Mouse (Mus musculus): Measurements from ENCODE around the gene Lck. TPM values are rescaled to one million over a fixed set of nuclear protein-coding genes. Genes with fewer than 3 reads are reported as not detected.

Gene Lck
- polyA plus RNA-seq, 1 experiment, result 1.5 TPM

- H3K4me3 ChIP-seq (ENCODE audit: insufficient read depth, poor library complexity, severe bottlenecking), result no peak overlapping the region
- H3K79me3 ChIP-seq (ENCODE audit: low read depth), result no peaks in the 10 kb centered on the region
- H3K36me3 ChIP-seq (ENCODE audit: control insufficient read depth, insufficient read depth), result no peaks in the 10 kb centered on the region
- no peak overlapping the region for H3ac ChIP-seq (ENCODE audit: control insufficient read depth, insufficient read length, low read depth)
- TF ChIP-seq CEBPB (IDR thresholded peaks at IDR 0.05; ENCODE audit: low read depth) (no peak), MAX (IDR thresholded peaks at IDR 0.05) (no peak), FOSL1 (IDR thresholded peaks at IDR 0.05; ENCODE audit: insufficient read depth, low read length, poor library complexity, severe bottlenecking) (no peak), USF1 (IDR thresholded peaks at IDR 0.05; ENCODE audit: low read depth) (no peak), MYOG (IDR thresholded peaks at IDR 0.05; ENCODE audit: control insufficient read depth, extremely low read depth, insufficient read length) (no peak), CTCF (IDR thresholded peaks at IDR 0.05; ENCODE audit: control insufficient read depth, insufficient read depth, insufficient read length) (no peak), MYOD1 (IDR thresholded peaks at IDR 0.05; ENCODE audit: control insufficient read depth, insufficient read length, low read depth) (no peak)
- no peaks in the 10 kb centered on the region for H3K79me2 ChIP-seq (ENCODE audit: control insufficient read depth, insufficient read depth)
- H3K27me3 ChIP-seq (ENCODE audit: control insufficient read depth, insufficient read depth, insufficient read length), result peaks cover 1% of the 10 kb centered on the region
Observed at GRCm38 (mm10) chr4:129502901-129503444, 70.5 kb downstream of the Lck start.

- Histone ChIP-seq H3K36me3 (ENCODE audit: control insufficient read depth, insufficient read depth) (no peaks in the 10 kb centered on the region), H3ac (ENCODE audit: control insufficient read depth, insufficient read length, low read depth) (no peak overlapping the region), H3K27me3 (ENCODE audit: control insufficient read depth, insufficient read depth, insufficient read length) (peaks cover 4% of the 10 kb centered on the region), H3K4me3 (ENCODE audit: insufficient read depth, poor library complexity, severe bottlenecking) (no peak overlapping the region), H3K79me3 (ENCODE audit: low read depth) (no peaks in the 10 kb centered on the region), H3K79me2 (ENCODE audit: control insufficient read depth, insufficient read depth) (no peaks in the 10 kb centered on the region)
- no peak for TF ChIP-seq FOSL1 (IDR thresholded peaks at IDR 0.05; ENCODE audit: insufficient read depth, low read length, poor library complexity, severe bottlenecking)
- no peak for TF ChIP-seq USF1 (IDR thresholded peaks at IDR 0.05; ENCODE audit: low read depth)
- TF ChIP-seq CTCF (IDR thresholded peaks at IDR 0.05; ENCODE audit: control insufficient read depth, insufficient read depth, insufficient read length), result no peak
- TF ChIP-seq MYOG (IDR thresholded peaks at IDR 0.05; ENCODE audit: control insufficient read depth, extremely low read depth, insufficient read length), result no peak
- no peak for TF ChIP-seq MAX (IDR thresholded peaks at IDR 0.05)
- no peak for TF ChIP-seq MYOD1 (IDR thresholded peaks at IDR 0.05; ENCODE audit: control insufficient read depth, insufficient read length, low read depth)
- TF ChIP-seq CEBPB (IDR thresholded peaks at IDR 0.05; ENCODE audit: low read depth), result no peak
Observed at GRCm38 (mm10) chr4:129502327-129502888, 71.0 kb downstream of the Lck start.

DNA sequence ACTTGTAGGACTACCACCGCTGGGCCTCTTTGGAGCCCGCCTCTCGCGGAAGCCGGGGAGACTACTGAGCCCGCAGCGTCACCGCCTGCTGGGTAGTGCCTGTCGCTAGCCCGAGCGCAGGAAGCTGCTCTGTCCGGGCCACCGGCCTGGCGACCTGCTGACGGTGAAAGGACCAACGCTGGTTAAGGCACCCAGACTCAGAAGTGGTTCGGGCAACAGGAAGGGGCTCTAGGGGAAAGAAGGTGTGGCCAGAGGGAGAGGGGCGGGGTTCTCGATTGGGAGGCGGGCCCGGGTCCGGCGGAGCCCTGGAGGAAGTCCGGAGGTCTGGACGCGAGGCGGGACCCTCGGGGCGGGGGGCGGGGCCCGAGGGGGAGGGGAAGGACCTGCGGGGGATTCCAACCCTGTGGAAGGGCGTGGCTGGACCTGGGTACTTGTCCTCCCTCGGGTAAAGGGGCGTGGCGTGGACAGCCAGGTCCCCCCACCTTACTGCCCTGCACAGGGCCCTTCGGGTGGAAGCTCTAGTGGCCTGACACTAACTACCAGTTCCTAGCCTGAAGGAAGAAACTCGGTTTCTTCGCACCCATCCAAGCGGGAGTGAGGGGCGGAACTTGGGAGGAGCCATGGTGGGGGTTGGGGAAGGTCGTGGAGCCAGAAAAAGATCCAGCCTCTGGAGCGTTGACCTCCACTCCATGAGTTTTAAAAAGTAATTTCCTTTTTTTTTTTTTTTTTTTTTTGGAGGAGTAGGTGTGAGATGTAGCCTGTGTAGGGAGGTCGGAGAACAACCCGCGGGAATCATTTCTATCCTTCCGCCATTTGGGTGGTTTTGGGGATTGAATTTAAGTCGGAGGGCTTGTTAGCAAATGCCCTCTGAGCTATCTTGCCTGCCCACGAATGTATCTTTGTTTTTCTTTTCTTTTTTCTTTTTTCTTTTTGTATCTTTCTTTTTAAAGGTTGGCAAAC lies 72.6 kb downstream of the Lck start:
- Histone ChIP-seq H3K27me3 (ENCODE audit: control insufficient read depth, insufficient read depth, insufficient read length) (peaks cover 4% of the 10 kb centered on the region), H3K79me3 (ENCODE audit: low read depth) (no peaks in the 10 kb centered on the region), H3K4me3 (ENCODE audit: insufficient read depth, poor library complexity, severe bottlenecking) (no peak overlapping the region), H3K36me3 (ENCODE audit: control insufficient read depth, insufficient read depth) (no peaks in the 10 kb centered on the region), H3K79me2 (ENCODE audit: control insufficient read depth, insufficient read depth) (no peaks in the 10 kb centered on the region), H3ac (ENCODE audit: control insufficient read depth, insufficient read length, low read depth) (no peak overlapping the region)
- TF ChIP-seq MAX (IDR thresholded peaks at IDR 0.05) (no peak), MYOG (IDR thresholded peaks at IDR 0.05; ENCODE audit: control insufficient read depth, extremely low read depth, insufficient read length) (no peak), USF1 (IDR thresholded peaks at IDR 0.05; ENCODE audit: low read depth) (no peak), CTCF (IDR thresholded peaks at IDR 0.05; ENCODE audit: control insufficient read depth, insufficient read depth, insufficient read length) (no peak), FOSL1 (IDR thresholded peaks at IDR 0.05; ENCODE audit: insufficient read depth, low read length, poor library complexity, severe bottlenecking) (no peak), MYOD1 (IDR thresholded peaks at IDR 0.05; ENCODE audit: control insufficient read depth, insufficient read length, low read depth) (no peak), CEBPB (IDR thresholded peaks at IDR 0.05; ENCODE audit: low read depth) (no peak)

DNA sequence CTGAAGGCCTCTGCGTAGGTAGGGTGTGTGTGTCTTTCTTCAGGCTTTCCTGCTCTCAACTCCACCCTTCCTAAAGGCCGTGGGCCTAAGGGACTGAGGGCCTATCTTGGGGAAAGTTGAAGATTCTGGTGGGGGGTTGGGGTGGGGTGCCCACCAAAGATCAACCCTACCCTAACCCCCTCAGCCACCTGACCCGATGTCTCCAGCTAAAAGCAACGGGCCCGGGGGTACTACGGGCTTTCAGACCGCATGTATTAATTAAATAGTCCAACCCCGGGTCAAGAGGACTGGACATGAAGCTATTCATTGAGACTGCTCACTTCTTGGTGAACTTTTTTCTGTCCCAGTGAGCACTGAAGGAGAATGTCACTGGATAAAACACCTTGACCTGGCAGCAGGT lies 73.4 kb downstream of the Lck start:
- Histone ChIP-seq H3K27me3 (ENCODE audit: control insufficient read depth, insufficient read depth, insufficient read length) (peaks cover 4% of the 10 kb centered on the region), H3K79me2 (ENCODE audit: control insufficient read depth, insufficient read depth) (no peaks in the 10 kb centered on the region), H3K36me3 (ENCODE audit: control insufficient read depth, insufficient read depth) (no peaks in the 10 kb centered on the region), H3K79me3 (ENCODE audit: low read depth) (no peaks in the 10 kb centered on the region), H3ac (ENCODE audit: control insufficient read depth, insufficient read length, low read depth) (no peak overlapping the region), H3K4me3 (ENCODE audit: insufficient read depth, poor library complexity, severe bottlenecking) (no peak overlapping the region)
- TF ChIP-seq MYOG (IDR thresholded peaks at IDR 0.05; ENCODE audit: control insufficient read depth, extremely low read depth, insufficient read length) (no peak), CEBPB (IDR thresholded peaks at IDR 0.05; ENCODE audit: low read depth) (no peak), CTCF (IDR thresholded peaks at IDR 0.05; ENCODE audit: control insufficient read depth, insufficient read depth, insufficient read length) (no peak), USF1 (IDR thresholded peaks at IDR 0.05; ENCODE audit: low read depth) (no peak), FOSL1 (IDR thresholded peaks at IDR 0.05; ENCODE audit: insufficient read depth, low read length, poor library complexity, severe bottlenecking) (no peak), MYOD1 (IDR thresholded peaks at IDR 0.05; ENCODE audit: control insufficient read depth, insufficient read length, low read depth) (no peak), MAX (IDR thresholded peaks at IDR 0.05) (no peak)

DNA sequence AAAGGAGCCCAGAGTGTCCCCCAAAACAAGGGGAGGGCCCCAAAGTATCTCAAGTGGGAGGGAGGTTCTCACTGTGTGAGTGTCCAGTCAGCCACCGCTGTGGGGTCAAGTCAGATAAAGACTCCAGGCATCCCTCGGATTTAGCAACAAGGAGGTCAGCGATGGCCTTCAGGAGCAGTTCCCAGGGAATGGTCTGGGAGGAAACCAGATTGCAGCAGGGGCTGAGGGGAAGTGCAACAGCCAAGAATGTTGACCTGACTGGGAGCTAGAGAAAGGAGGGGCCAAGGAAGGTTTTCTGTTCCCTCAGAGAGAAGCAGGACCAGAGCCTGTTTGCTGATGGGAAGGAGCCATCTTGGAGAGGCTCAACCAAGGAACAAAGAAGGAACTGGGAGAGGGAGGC lies 74.5 kb downstream of the Lck start:
- TF ChIP-seq USF1 (IDR thresholded peaks at IDR 0.05; ENCODE audit: low read depth), result no peak
- no peak for TF ChIP-seq MAX (IDR thresholded peaks at IDR 0.05)
- TF ChIP-seq MYOG (IDR thresholded peaks at IDR 0.05; ENCODE audit: control insufficient read depth, extremely low read depth, insufficient read length), result no peak
- no peak for TF ChIP-seq CTCF (IDR thresholded peaks at IDR 0.05; ENCODE audit: control insufficient read depth, insufficient read depth, insufficient read length)
- TF ChIP-seq CEBPB (IDR thresholded peaks at IDR 0.05; ENCODE audit: low read depth), result no peak
- TF ChIP-seq MYOD1 (IDR thresholded peaks at IDR 0.05; ENCODE audit: control insufficient read depth, insufficient read length, low read depth), result no peak
- TF ChIP-seq FOSL1 (IDR thresholded peaks at IDR 0.05; ENCODE audit: insufficient read depth, low read length, poor library complexity, severe bottlenecking), result no peak
- peaks cover 4% of the 10 kb centered on the region for H3K27me3 ChIP-seq (ENCODE audit: control insufficient read depth, insufficient read depth, insufficient read length)
- no peak overlapping the region for H3K4me3 ChIP-seq (ENCODE audit: insufficient read depth, poor library complexity, severe bottlenecking)
- H3K36me3 ChIP-seq (ENCODE audit: control insufficient read depth, insufficient read depth), result no peaks in the 10 kb centered on the region
- no peaks in the 10 kb centered on the region for H3K79me3 ChIP-seq (ENCODE audit: low read depth)
- H3ac ChIP-seq (ENCODE audit: control insufficient read depth, insufficient read length, low read depth), result no peak overlapping the region
- H3K79me2 ChIP-seq (ENCODE audit: control insufficient read depth, insufficient read depth), result no peaks in the 10 kb centered on the region

Small RNA genes within 50 kb of the gene (microRNA-seq; reads per million reads assigned to microRNA genes)
- not detected for gene Mir8119 (ENCODE audit: borderline microRNAs expressed)

Other genes starting within 250 kb of the Lck start
- 195 TPM for gene Rbbp4, start 238.3 kb downstream of the Lck start, polyA plus RNA-seq (2012; fragmentation: generic; extraction: Trizol)
- gene Zbtb8os, start 237.9 kb downstream of the Lck start, polyA plus RNA-seq (2012; fragmentation: generic; extraction: Trizol), result 31.2 TPM
- gene Zbtb8a, start 195.5 kb downstream of the Lck start, polyA plus RNA-seq (2012; fragmentation: generic; extraction: Trizol), result 4.6 TPM
- not detected for gene Zbtb8b, start 132.8 kb downstream of the Lck start, polyA plus RNA-seq (2012; fragmentation: generic; extraction: Trizol)
- gene Bsdc1, start 112.1 kb downstream of the Lck start, polyA plus RNA-seq (2012; fragmentation: generic; extraction: Trizol), result 11.8 TPM
- not detected for gene Tssk3, start 82.6 kb downstream of the Lck start, polyA plus RNA-seq (2012; fragmentation: generic; extraction: Trizol)
- not detected for gene Fam229a, start 82.5 kb downstream of the Lck start, polyA plus RNA-seq (2012; fragmentation: generic; extraction: Trizol)
- gene Marcksl1, start 60.1 kb downstream of the Lck start, polyA plus RNA-seq (2012; fragmentation: generic; extraction: Trizol), result 148 TPM
- 96.7 TPM for gene Hdac1, start 30.9 kb downstream of the Lck start, polyA plus RNA-seq (2012; fragmentation: generic; extraction: Trizol)
- 0.27 TPM for gene Fam167b, start 4.9 kb upstream of the Lck start, polyA plus RNA-seq (2012; fragmentation: generic; extraction: Trizol)
- 416 TPM for gene Eif3i, start 27.0 kb upstream of the Lck start, polyA plus RNA-seq (2012; fragmentation: generic; extraction: Trizol)
- gene Tmem234, start 27.0 kb upstream of the Lck start, polyA plus RNA-seq (2012; fragmentation: generic; extraction: Trizol), result 218 TPM
- gene Dcdc2b, start 40.6 kb upstream of the Lck start, polyA plus RNA-seq (2012; fragmentation: generic; extraction: Trizol), result 0.40 TPM
- gene Iqcc, start 45.5 kb upstream of the Lck start, polyA plus RNA-seq (2012; fragmentation: generic; extraction: Trizol), result 10.8 TPM
- 7.7 TPM for gene Ccdc28b, start 50.3 kb upstream of the Lck start, polyA plus RNA-seq (2012; fragmentation: generic; extraction: Trizol)
- gene Txlna, start 67.4 kb upstream of the Lck start, polyA plus RNA-seq (2012; fragmentation: generic; extraction: Trizol), result 43.0 TPM
- gene Kpna6, start 99.1 kb upstream of the Lck start, polyA plus RNA-seq (2012; fragmentation: generic; extraction: Trizol), result 23.9 TPM
- gene Tmem39b, start 123.2 kb upstream of the Lck start, polyA plus RNA-seq (2012; fragmentation: generic; extraction: Trizol), result 17.0 TPM
- gene Khdrbs1, start 168.7 kb upstream of the Lck start, polyA plus RNA-seq (2012; fragmentation: generic; extraction: Trizol), result 61.6 TPM
- gene Ptp4a2, start 237.6 kb upstream of the Lck start, polyA plus RNA-seq (2012; fragmentation: generic; extraction: Trizol), result 101 TPM